Mouse (Mus musculus): ENCODE measurements around the gene Figla.

The Figla gene

DNA sequence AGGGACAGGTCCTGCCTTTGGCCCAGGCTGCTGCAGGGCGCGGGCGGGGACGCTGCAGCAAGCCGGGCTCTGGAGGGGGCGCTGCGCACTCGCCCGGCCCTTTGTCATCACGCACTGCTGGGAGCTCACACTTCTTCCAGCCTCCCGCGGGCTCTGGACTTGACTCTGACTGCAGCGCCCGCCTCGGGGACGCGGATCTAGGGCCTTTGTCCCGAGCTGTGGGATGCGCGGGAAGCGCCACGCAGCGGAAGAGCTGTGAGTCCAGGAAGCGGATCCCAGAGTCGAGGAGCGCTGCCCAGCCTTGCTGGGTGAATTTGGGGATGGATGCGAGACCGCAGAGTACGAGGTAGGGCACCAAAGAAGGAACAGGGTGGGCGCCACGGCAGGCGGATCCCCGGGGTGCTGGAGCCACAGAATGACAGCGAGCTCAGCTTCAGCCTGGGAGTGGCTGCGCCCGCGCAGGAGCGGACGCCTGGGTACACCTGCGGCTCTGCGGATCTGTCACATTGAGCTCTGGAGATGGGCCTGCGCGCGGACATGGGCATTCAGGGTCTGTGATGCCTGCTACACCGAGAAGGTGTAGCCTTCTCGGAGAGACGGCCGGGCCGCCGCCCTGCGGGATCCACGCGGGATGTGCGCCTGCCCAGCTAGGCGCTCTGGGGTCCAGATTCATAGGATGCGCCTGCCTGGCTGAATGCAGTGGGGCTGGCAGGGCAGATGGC lies 12.8 kb downstream of the Figla start, which contains the start of gene Add2:
Gene Add2 (plus strand): TSS at position 81 of the 722 bp plus-strand sequence.
- peak; percentile 81 for DNase-seq

DNA sequence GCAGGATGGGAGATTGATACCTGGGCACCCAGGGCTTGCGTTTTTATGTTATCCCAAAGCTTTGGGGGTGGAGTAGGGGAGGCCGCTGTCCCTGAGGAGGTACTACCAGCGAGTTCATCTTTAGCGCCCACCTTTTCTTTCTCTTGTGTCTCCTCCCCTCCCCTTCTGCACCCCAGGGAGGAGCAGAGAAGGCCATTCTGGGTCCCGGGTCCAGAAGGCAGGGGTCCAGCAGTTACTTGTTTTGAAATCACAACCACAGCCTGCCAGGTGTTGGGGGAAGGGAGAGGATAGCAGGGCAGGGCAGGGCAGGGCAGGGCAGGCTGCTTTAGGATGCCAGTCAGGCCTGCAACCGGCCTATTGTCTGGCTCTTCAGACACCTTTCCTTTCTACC lies 13.3 kb downstream of the Figla start:
- DNase-seq, result peak; percentile 61

- peak; percentile 46 for DNase-seq
Measured at GRCm38 (mm10) chr6:86031527-86031926, 15.6 kb downstream of the Figla start.

GRCm38 (mm10) chr6:86033635-86034034 lies 17.7 kb downstream of the Figla start:
- no peak for DNase-seq

DNA sequence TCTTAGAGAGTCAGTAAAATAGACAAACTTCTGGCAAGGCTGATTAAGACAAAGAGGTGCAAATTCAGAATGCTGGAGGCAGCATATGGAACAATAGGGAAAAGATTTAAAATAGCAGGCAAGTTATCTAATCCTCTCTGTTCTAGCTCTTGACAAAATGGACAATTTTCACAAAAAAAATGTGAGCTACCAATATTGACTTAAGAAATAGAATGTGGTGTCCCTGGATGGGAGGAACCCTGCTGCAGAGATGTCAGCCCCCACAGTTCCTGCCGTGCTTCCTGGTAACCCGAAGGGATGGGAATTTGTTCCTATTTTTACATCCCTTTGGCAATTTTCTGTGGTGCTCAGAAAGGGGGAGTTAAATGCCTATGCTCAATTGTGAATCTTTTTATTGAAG lies 22.9 kb downstream of the Figla start:
- DNase-seq, result no peak

DNA sequence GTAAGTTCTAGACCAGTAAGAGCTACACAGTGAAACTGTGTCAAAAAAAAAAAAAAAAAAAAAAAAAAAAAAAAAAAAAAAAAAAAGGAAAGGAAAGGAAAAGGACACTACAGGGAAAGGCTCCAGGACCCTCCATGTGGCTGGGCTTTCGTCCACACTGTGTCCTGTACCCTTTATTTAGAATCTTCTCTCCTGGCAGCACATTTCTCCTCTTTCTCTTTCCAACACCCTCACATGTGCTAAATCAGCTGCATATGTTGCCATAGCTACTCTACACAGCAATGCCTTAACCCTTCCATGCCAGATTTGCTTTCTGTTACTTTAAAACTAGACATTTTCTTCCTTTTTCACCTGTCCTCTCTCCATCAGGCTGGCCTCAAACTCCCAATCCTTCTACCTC lies 24.2 kb downstream of the Figla start:
- no peak for DNase-seq

DNA sequence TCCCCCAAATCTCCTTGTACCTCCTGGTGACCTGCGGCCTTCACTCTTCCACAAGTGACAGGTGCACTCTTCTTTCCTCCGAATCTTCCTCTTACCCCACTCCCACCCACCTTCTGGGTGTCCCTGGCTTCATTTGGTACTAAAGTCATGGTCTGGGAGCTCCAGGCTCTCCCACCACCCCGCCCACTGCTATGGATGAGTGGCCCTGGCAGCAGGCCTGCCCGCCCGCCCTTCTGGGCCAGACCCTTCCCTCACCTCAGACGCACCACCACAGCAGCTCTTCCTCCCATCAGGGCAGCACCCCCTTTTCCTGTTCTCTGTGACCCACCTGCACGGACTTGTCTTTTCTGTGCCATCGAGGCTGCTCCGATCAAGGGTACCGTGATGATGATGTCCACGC lies 31.5 kb downstream of the Figla start:
- no peak for DNase-seq

GRCm38 (mm10) chr6:86048509-86048908 lies 32.5 kb downstream of the Figla start:
- no peak for DNase-seq

DNA sequence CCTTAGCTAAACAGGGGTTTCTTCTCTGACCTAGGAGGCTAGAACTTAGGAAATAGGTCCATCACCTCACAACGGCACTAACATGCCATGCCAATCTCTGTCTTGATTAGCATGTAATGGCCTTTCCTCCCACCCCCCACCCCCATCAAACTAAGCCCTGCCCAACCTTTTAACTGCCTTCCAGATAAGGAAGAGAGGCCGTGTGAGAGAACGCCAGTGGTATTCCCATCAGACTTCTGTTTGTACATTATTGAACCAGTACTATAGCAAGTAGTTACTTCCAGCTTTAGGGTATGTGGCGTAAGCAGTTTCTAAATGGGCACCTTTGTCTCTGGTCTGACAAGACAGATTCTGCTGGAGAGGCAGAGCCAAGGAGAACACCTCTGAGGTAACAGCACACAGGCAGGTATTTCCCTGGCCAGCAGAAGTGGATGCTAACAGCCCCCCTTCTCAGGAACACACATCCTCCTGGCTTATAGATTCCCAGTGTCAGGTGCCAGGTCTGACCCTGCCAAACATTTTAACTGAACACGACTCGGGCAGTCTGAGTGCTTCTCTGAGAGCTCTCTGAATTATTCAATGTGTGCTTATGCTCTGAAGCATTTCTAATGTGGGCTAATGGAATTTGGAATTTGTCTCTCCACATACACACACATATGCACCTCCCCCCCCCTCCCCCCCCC lies 34.8 kb downstream of the Figla start:
- no peak for DNase-seq

- no peak for DNase-seq
Measured at GRCm38 (mm10) chr6:86052032-86052459, 36.1 kb downstream of the Figla start.

- DNase-seq, result no peak
Measured at GRCm38 (mm10) chr6:86052556-86052955, 36.6 kb downstream of the Figla start.

DNA sequence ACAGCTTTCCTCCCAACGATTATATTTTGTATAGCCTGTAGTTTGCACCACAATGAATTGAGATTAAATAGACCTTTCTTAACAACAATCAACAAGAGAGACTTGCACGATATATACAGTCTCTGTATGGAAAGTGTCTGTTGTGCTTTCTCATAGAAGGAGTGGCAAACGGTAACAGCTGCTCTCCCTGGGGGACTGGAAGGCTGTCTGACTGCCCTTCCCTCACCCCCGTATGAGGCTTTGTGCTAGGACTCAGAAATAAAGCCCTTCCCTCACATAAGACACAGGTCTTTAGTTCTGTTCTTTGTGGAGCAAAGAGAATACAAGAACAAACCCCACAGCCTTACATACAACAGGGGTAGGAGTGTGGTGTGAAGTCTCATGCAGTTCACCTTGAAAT lies 37.1 kb downstream of the Figla start:
- no peak for DNase-seq

GRCm38 (mm10) chr6:86053594-86053993 lies 37.6 kb downstream of the Figla start:
- DNase-seq, result no peak

GRCm38 (mm10) chr6:86058475-86058874 lies 42.5 kb downstream of the Figla start:
- DNase-seq, result no peak

DNA sequence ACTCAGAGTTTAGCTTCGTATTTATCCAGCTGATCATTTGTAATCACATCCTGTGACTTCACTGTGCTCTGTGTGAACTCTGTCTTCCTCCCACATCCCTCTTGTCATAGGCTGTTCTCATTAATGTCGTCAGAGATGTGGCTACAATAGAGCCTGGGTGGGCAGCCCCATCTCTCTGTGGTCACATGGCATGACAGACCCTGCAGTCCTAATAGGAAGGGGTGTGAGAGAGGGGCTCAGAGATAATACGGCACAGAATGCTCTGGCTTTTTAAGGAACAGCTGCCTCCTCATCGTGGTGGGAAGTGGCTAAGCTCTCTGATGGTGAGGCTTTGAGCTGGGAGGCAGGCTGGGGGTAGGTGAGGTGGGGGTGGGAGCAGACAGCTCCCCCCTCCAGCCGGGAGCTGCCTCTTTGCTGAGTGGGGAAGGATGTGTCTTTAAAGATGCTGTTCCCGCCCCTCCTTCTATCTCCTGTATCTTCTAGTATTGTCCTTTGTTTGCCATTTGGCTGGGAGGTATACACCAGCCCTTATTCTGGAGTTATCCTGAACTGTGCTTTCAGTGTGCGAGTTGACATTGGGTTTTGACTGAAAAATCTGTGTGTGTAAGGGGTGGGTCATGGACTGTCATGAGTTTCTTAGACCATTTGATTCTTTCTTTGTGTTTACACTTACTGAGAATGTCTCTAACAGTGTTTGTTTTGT lies 43.3 kb downstream of the Figla start:
- DNase-seq, result no peak

DNA sequence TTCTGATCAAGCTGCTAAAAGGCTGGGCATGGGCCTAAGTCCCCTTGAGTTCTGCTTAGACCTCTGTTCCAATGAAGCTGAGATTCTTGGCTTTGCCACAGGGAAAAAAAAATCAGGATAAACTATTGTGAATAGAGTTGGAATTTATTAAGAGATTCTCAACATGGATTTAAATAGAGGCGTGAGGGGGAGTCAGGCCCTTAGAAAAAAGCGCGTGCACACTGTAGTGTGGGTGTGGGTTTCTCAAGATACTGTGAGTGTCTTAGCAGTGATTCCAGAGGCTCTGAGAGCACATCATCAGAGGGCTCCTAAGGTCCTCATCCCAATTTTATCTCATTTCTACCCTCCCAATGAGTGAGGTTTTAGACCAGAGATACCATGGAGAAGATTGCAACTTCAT lies 44.2 kb downstream of the Figla start:
- no peak for DNase-seq

DNA sequence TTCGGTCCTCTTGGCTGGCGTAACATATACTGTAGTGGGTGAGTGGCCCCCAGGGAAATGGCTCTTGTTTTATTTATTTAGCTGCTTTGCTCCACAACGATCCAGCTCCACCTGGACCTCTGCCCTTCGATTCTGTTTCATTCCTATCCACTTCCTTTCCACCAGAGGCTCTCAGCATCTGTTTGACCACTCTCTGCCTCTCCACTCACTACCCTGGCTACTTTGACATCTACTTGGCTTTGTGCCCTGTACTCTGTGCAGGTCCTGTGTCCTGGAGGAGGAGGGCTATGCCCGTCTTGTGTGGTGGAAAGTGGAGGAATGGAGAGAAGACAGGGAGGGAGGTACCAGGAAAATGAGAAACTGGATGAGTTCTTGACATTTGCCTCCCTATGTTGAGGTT lies 46.3 kb downstream of the Figla start:
- no peak for DNase-seq

GRCm38 (mm10) chr6:86062684-86063083 lies 46.7 kb downstream of the Figla start:
- DNase-seq, result no peak

DNA sequence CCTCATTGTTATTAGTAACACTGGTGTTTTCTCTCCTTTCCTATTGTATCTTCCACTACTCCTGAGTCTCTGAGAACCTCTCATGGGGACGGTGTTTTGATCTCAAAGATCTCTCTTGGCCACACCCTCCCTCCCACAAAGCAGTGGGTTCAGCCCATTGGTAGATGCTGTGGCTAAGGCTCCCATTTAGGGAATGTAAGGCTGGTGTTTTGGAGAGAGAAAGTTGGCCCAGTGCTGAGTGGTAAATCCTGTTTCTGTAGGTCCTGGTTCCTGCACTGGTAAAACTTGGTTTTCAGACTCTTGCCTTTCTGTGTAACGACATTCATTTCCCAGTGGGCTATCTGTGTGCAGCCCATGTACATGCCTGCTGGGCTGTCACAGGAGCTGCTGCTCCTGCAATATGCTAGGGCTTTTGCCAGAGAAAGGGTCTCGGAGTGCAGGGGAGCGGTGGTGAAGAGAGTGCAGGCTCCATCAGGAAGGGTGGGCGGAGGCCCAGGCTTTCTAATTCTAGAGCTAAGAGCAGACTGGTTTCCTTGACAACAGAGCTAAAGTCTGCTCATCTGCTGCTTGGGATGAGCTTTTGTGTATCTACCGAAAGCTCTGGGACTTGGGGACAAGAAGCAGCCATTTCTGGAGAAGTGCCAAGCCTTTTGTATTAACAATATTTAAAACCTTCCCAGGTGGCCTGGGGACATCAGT lies 48.5 kb downstream of the Figla start:
- DNase-seq, result no peak

GRCm38 (mm10) chr6:86066727-86067126 lies 50.8 kb downstream of the Figla start:
- DNase-seq, result no peak

DNA sequence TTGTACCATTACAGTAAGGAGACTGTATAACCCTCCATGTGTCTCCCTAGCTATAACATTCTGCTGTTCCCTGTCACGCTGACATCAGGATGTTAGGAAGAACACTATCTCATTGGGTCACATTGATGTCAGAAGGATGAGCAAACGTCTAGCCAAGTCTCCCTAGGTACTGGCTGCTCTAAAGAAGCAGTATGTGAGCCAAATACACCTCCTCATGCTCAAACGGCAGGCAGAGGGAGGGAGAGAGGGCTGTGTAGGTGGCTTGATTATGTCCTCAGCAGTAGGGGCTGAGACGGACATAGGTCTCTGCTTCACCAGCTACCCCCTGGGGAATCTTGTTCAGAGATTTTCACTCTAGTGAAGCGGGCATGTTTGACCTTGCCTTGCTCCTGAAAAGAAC lies 51.2 kb downstream of the Figla start:
- DNase-seq, result no peak

GRCm38 (mm10) chr6:86069009-86069408 lies 53.0 kb downstream of the Figla start:
- no peak for DNase-seq

GRCm38 (mm10) chr6:86069856-86070255 lies 53.9 kb downstream of the Figla start:
- DNase-seq, result no peak
